Mouse (Mus musculus): Measurements from ENCODE around the gene Arhgef16. TPM values are rescaled to one million over a fixed set of nuclear protein-coding genes. Genes with fewer than 3 reads are reported as not detected.
A peak's percentile ranks its signal among the peaks of the same experiment; 100 is the strongest.

Arhgef16 gene
- total RNA-seq, 2 experiments from 2014 or later: 0.18 to 0.42 TPM

DNA sequence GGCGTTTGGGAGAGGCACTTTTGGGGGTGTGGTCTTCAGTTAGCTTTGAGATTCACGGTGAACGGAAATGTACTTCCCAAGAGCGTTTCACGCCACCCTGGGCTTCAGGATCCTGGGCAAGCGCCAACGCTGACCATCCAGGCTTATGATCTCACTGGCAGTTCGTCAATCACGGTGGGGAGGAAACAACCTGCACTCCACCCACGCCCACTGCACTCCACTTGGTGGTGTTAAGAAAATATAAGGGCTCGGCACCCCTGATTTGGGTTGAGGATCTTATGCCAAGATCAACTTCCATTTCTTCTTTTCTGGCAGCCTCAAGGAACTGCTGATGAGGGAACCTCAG, 12.1 kb upstream of the Arhgef16 start:
- TF ChIP-seq CTCF (conservative IDR thresholded peaks at IDR 0.05): no peak
- no peak overlapping the region for H3K4me3 ChIP-seq
- peak overlapping the region; percentile 78 for H3K27ac ChIP-seq
- DNase-seq (ENCODE audit: low spot score in 2 of 2): no peak

DNA sequence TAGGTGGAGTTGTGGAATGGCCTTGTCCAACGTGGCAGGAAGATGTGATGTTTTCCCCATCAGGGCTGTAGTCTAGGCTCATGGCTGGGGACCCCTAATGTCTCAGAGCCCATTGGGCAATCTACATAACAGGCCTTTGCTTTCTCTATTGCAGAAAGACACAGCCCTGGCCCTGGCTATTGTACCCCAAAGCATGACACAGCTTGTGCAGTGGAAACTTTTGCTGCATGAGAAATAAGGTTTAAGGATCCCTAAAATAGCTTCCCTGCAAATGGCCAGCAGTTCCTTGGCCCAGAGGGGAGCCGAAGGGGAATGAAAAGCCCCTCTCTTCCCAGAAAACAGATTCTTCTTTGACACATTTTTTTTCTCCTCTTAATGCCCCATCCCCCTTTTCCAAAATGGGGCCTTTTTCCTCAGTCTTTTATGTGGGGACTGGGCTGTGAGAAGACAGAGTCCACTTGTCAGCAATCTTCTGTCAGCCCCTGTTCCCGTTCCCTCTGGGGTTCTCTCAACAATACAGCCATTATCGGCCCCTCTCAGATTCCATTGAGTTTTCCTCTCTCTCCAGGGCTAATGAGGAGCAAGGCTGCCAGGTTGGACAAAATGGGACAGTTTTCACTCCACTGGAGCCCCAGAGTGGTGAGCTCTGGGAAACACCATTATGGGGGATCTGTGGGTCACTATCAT, 11.6 kb upstream of the Arhgef16 start:
- DNase-seq (ENCODE audit: low spot score in 2 of 2): peak; percentile 33 to 78
- TF ChIP-seq CTCF (conservative IDR thresholded peaks at IDR 0.05): no peak

DNA sequence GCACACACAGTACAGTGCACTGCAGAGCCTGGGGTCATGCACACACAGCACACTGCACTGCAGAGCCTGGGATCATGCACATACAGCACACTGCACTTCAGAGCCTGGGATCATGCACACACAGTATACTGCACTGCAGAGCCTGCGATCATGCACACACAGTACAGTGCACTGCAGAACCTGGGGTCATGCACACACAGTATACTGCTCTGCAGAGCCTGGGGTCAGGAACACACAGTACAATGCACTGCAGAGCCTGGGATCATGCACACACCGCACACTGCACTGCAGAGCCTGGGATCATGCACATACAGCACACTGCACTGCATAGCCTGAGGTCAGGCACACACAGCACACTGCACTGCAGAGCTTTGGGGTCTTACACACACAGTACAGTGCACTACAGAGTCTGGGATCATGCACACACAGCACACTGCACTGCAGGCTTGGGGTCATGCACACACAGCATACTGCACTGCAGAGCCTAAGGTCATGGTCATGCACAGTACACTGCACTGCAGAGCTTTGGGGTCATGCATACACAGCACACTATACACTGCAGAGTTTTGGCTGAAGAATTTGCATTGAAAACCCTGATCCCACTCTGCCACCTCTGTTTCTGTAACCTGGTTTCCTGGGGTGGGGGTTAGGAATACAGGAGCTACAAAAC, 10.8 kb upstream of the Arhgef16 start:
- peak overlapping the region; percentile 88 for H3K27ac ChIP-seq
- no peak for DNase-seq (ENCODE audit: low spot score in 2 of 2)
- no peak for TF ChIP-seq CTCF (conservative IDR thresholded peaks at IDR 0.05)

More for the DNA sequence above, 11.6 kb upstream of the Arhgef16 start:
- peak overlapping the region; percentile 88 for H3K27ac ChIP-seq
- no peak overlapping the region for H3K4me3 ChIP-seq

DNA sequence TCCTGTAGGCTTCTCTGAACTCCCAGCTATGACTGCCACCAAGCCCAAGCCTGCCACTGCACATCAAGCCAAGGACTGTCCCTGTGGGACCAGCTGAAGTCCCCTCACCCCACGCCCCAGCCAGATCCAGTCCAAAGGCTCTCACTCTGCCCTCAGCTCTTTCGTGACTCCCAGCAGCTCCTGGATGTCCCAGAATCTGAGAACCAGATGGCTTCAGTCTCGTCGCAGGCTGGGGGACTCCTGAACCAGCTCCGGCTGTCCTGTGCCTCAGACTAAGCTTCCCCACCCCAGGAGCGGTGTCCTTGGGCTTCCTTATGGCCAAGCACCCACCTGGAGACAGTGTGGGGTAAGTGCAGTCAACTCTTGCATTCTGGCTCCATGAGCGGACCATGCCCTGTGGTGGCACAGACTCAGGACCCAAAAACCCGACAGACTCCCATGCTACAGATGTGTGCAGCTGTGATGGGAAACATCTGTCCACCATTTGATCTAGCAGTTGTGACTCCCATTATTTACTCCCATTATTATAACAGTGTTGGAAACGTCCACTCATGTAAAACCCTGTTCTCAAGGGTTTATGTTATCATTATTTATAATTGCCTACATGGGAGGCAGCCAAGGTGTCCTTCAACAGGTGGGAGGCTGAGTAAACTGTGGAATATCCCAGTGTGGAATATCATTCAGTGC, 9.2 kb upstream of the Arhgef16 start:
- TF ChIP-seq CTCF (conservative IDR thresholded peaks at IDR 0.05): no peak
- peak overlapping the region; percentile 88; the same call in 1 of the 2 replicates for H3K27ac ChIP-seq
- no peak overlapping the region for H3K4me3 ChIP-seq
- no peak for DNase-seq (ENCODE audit: low spot score in 2 of 2)

More for the DNA sequence above, 10.8 kb upstream of the Arhgef16 start:
- H3K4me3 ChIP-seq: no peak overlapping the region

DNA sequence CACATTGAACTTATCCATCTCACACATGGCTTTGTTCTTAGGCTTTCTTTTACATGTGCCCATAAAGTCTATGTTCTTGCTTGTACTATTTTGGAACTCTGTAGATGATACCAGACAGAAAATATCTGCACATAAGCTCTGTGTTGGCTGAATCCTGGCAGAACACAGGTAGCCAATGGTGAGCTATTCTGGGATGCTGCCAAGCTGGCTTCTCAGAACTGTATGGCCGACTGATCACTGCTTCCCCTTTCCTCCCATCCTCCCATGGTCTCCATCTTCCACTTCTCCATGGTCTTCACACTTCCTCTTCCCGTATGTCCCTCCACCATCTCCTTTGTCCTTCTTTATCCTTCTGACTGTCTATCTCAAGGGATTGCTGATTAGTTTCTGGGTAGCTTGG, 7.7 kb upstream of the Arhgef16 start:
- H3K27ac ChIP-seq: no peak overlapping the region
- no peak for DNase-seq (ENCODE audit: low spot score in 2 of 2)
- H3K4me3 ChIP-seq: no peak overlapping the region
- no peak for TF ChIP-seq CTCF (conservative IDR thresholded peaks at IDR 0.05)

DNA sequence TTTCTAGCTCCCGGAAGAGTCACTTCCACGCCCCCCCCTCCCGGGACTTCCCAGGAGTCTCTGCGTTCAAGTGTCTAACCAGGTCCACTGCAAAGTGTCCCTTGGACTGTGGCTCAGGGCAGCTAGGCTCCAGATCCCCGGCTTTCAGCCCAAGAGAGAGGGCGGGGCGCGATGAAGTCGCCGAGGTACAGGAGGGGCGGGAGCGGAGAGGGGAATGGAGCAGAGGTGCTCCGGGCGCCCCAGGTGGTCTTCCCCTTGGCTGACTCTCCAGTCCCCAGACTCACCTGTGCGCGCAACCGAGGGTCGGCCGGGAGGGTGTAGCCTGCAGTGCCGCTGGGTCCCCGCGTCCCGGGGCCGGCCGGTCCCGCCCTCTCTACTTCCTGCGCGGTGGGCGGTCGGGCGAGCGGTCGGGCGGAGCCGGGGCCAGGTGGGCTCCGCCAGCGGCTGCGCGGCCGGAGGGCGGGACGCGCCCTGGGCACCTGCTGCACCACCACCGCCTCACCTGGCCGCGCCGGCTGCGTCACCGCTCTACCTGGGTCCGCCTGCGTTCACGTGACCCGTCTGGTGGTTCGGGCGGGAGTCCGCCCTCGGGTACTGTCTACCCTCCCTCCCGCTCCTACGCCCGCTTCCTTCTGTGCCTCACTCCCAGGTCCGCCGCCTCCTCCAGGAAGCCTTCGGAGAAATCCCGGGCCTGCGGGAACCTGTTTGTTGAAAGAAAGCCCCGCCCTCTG, 1.8 kb downstream of the Arhgef16 start:
- no peak for TF ChIP-seq CTCF (conservative IDR thresholded peaks at IDR 0.05)
- no peak for DNase-seq (ENCODE audit: low spot score in 2 of 2)
- Histone ChIP-seq H3K4me3 (peak overlapping the region; percentile 38), H3K27ac (no peak overlapping the region)

DNA sequence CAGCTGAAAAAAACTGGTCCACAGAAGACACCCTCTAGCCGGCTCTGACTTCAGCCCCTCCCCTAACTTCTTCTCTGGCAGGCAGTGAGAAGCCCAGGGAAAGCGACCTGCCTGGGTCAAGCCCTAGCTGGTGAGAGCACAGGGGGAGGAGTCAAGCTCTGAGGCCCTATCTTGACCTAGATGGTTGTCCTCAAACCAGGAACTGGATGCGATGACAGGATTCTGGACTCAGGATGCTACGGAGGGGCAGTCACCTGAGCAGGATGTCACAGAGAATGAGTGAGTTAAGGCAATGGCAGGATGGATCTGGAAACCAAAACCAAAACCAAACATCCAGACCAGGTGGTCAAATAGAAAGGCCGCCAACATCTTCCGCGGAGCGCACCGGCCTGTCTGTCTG, 3.7 kb downstream of the Arhgef16 start:
- DNase-seq (ENCODE audit: low spot score in 2 of 2): no peak
- TF ChIP-seq CTCF (conservative IDR thresholded peaks at IDR 0.05): no peak
- H3K27ac ChIP-seq: no peak overlapping the region
- H3K4me3 ChIP-seq: no peak overlapping the region

DNA sequence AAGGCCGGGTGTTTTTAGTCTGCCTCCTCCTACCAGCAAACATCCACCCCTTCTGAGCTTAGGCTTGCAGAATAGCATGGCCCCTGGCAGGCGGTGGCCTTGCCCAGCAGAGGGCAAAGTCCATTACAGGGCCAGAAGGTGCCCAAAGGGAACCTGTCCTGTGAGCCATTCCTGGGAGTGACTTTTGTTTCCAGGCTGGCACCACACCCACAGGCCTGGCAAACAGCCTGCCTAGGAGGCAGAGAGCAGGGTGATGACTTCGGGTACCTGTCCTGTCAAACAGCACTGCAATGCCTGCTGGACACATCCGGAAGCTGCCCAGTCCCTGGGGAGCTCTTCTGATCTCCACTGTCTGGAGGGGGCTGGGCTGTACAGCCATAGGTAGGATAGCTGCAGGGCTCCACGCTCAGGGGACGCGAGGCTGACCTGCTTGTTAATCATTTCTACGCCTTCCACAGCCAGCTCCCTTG, 7.2 kb downstream of the Arhgef16 start:
- Histone ChIP-seq H3K4me3 (no peak overlapping the region), H3K27ac (no peak overlapping the region)
- DNase-seq (ENCODE audit: low spot score in 2 of 2): no peak
- TF ChIP-seq CTCF (conservative IDR thresholded peaks at IDR 0.05): no peak

DNA sequence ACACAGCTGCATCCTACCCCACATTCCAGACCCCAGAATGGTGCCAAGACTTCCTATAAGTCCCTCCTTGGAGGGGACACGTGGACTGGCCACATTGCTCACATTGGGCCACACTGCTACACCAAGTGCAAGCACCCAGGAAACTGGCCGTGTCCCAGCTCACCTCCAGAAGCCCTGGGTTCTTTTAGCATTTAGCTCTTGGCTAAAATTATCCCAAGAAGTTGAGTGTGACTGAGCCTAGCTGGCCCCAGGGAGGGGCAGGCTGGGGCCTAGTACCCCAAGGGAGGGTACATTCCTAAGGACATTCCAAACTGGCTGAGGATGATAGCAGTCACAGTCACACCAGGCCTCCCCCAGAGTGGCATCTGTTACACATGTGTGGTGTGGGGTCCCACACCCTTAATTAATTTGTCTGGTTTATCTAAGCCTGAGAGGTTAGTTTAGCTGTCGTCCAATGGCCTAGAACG, 7.7 kb downstream of the Arhgef16 start:
- no peak overlapping the region for H3K4me3 ChIP-seq
- TF ChIP-seq CTCF (conservative IDR thresholded peaks at IDR 0.05): no peak
- H3K27ac ChIP-seq: no peak overlapping the region
- no peak for DNase-seq (ENCODE audit: low spot score in 2 of 2)

DNA sequence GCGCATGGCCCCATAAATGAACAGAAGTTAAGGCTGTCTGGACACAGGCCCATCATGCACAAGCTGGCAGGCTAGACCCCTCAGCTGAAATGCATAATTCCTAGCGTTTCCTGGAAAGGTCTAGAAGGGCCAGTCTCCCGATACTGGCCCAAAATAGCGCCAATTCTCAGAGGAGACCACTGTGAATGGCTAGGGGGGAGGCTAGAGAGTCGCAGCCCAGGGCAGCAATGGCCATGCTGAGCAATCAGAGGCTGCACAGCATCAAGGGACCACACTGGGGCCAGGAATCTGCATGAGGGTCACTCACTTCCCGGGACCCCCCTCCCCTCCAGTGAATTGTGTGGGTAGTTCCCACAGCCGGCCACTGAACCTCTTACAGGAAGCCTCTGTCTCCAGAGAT, 17.8 kb downstream of the Arhgef16 start:
- H3K4me3 ChIP-seq: no peak overlapping the region
- no peak overlapping the region for H3K27ac ChIP-seq
- DNase-seq (ENCODE audit: low spot score in 2 of 2): no peak
- no peak for TF ChIP-seq CTCF (conservative IDR thresholded peaks at IDR 0.05)

DNA sequence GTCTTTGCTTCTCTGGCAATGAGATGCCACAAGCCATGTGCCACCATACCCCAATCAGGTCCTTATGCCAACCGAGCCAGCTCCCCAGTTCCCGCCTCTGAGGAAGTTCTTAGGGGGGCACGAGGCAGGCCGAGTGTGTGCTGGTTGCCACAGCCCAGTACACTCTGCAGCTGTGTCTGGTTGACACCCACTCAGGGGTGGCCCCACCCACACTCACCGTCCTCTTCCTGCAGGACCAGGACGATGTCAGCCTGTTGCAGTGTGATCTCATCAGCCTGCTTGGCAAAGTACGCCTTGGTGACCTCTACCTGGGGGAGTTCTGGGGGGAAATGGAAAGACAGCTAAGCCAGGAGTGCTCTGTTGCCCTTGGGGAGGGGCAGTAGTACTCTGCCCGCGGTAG, 22.0 kb downstream of the Arhgef16 start:
- H3K4me3 ChIP-seq: no peak overlapping the region
- no peak for DNase-seq (ENCODE audit: low spot score in 2 of 2)
- no peak overlapping the region for H3K27ac ChIP-seq
- TF ChIP-seq CTCF (conservative IDR thresholded peaks at IDR 0.05): no peak

DNA sequence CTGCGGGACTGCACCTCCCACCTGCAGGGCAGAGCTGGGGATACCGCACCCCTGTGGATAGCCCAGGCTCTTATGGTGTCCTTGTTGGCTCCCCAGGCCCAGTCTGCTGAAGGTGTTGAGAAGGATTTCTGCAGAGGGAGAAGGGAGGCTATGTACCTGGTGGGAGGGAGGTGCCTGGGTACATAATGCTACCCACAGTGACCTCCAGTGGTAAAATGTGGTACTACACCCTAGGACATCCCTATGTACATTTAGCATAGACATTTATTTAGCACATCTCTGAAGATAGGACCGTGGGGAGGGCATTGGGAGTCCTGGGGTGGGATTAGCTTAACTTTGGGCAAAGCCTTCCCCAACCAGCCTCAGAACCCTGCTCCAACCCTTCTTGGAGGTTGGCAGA, 28.5 kb downstream of the Arhgef16 start:
- DNase-seq (ENCODE audit: low spot score in 2 of 2): peak; percentile 11 to 65
- peak; percentile 93 for TF ChIP-seq CTCF (conservative IDR thresholded peaks at IDR 0.05)
- H3K27ac ChIP-seq: no peak overlapping the region
- H3K4me3 ChIP-seq: no peak overlapping the region

DNA sequence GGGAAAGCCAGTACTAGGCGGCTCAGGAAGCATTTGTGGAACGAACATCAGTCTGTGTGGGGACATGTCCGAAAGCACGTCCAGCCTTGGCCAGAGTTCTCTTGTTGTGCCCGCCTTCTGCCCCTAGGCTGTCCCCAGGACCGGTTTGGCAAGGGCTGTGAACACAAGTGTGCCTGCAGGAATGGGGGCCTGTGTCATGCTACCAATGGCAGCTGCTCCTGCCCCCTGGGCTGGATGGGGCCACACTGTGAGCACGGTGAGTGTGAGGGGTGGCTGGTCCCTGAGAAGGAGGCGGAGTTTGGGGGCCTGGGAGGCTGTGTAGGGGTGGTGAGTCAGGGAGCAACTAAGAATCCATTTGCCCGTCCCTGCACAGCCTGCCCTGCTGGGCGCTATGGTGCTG, 32.0 kb downstream of the Arhgef16 start:
- TF ChIP-seq CTCF (conservative IDR thresholded peaks at IDR 0.05): no peak
- no peak for DNase-seq (ENCODE audit: low spot score in 2 of 2)
- no peak overlapping the region for H3K4me3 ChIP-seq

More for the DNA sequence above, 32.0 kb downstream of the Arhgef16 start:
- no peak overlapping the region for H3K27ac ChIP-seq

Measured in layer of hippocampus, adult 2 months (tissue).